Mouse (Mus musculus): ENCODE data around the gene Fam83g. TPM values are rescaled to one million over a fixed set of nuclear protein-coding genes. Genes with fewer than 3 reads are reported as not detected.
A peak's percentile ranks its signal among the peaks of the same experiment; 100 is the strongest.

Gene Fam83g
- polyA plus RNA-seq, 1 experiment from 2014 or later, result 0.68 TPM

GRCm38 (mm10) chr11:61714346-61715117 lies 30.6 kb downstream of the Fam83g start:
- Histone ChIP-seq H3K9me3 (no peaks in the 10 kb centered on the region), H3K27me3 (ENCODE audit: insufficient read depth, poor library complexity, severe bottlenecking) (no peaks in the 10 kb centered on the region), H3K4me1 (replicated peaks) (peaks cover 17% of the 10 kb centered on the region), H3K4me3 (no peak overlapping the region), H3K27ac (no peak overlapping the region), H3K36me3 (no peaks in the 10 kb centered on the region)
- peak; percentile 71 for DNase-seq (ENCODE audit: low spot score)
- WGBS, result 45% methylated on average over 11 of the region's 11 CpGs

DNA sequence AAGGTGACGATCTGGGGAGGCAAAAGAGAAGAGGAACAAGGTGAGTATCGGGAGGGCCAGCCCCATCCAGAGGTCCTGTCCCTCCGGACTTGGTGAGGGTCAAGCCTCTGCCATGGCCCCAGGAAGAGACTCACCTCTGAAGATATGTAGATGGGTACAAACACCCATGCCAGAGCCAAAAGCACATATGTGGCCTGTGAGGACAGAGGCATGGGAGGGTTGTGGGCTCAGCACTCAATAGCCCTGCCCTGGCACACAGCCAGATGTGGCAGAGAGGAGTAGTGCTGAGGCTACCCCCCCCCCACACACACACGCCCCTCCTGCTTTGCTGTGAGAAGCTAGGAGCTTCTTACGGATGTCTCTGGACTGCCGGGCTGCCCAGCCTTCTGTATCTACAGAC lies 31.2 kb downstream of the Fam83g start:
- Histone ChIP-seq H3K27ac (no peak overlapping the region), H3K36me3 (no peaks in the 10 kb centered on the region), H3K27me3 (ENCODE audit: insufficient read depth, poor library complexity, severe bottlenecking) (no peaks in the 10 kb centered on the region), H3K4me3 (no peak overlapping the region), H3K4me1 (replicated peaks) (peaks cover 18% of the 10 kb centered on the region), H3K9me3 (no peaks in the 10 kb centered on the region)
- no peak for DNase-seq (ENCODE audit: low spot score)
- WGBS, result 74% methylated on average over 6 of the region's 6 CpGs

DNA sequence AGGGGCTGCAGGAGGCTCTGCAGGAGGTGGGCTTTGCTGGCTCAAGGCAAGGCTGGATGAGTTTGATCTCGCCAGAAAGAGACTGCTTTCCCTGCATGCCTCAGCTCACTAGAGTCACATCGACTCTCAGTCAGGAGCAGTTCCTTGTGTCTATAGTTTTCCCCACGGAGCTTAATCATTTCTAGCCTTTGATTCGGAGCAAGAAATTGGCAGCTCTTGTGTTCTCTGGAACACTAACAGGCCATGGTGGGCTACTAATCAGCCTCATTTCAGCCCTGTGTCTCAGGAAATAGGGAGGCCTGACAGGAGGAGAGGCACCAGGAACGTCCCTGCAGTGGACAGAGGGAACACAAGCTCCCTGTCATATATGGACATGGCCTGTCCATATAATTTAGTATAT lies 34.1 kb downstream of the Fam83g start:
- DNase-seq (ENCODE audit: low spot score), result no peak
- H3K27ac ChIP-seq, result no peak overlapping the region
- H3K27me3 ChIP-seq (ENCODE audit: insufficient read depth, poor library complexity, severe bottlenecking), result no peaks in the 10 kb centered on the region
- H3K4me1 ChIP-seq (replicated peaks), result peaks cover 22% of the 10 kb centered on the region
- no peaks in the 10 kb centered on the region for H3K36me3 ChIP-seq
- WGBS, result 73% methylated on average over 5 of the region's 5 CpGs
- H3K4me3 ChIP-seq, result no peak overlapping the region
- no peaks in the 10 kb centered on the region for H3K9me3 ChIP-seq

- Histone ChIP-seq H3K9me3 (no peaks in the 10 kb centered on the region), H3K4me3 (no peak overlapping the region)
- WGBS, result 57% methylated on average over 3 of the region's 3 CpGs
Observed at GRCm38 (mm10) chr11:61719387-61719786, 35.5 kb downstream of the Fam83g start.

DNA sequence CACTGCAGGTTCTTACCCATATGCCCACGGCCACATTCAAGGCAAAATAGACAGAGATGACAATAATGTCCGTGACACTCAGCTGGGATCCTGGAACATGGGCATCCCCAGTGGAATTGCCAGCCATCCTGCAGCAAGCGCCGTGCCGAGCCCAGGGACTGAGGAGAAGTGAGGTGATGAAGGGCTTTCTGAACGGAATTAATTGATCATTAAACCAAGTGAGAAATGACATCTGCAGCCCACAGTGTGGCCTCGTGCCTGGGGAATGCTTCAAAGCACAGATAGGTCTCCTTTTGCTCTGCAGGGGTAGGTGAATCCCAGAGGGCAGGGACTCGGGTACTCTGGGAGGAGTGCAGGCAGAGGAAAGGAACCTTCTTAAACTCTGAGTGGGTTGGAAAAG lies 35.9 kb downstream of the Fam83g start:
- Histone ChIP-seq H3K36me3 (no peaks in the 10 kb centered on the region), H3K9me3 (no peaks in the 10 kb centered on the region), H3K4me3 (no peak overlapping the region), H3K27ac (no peak overlapping the region), H3K27me3 (ENCODE audit: insufficient read depth, poor library complexity, severe bottlenecking) (no peaks in the 10 kb centered on the region), H3K4me1 (replicated peaks) (0 out of 2 replicates have a peak, but pooled peaks cover 9% of the 10 kb centered on the region)
- DNase-seq (ENCODE audit: low spot score), result no peak
- 76% methylated on average over 8 of the region's 8 CpGs for WGBS

More at GRCm38 (mm10) chr11:61719387-61719786, 35.5 kb downstream of the Fam83g start:
- H3K27me3 ChIP-seq (ENCODE audit: insufficient read depth, poor library complexity, severe bottlenecking), result no peaks in the 10 kb centered on the region
- no peaks in the 10 kb centered on the region for H3K36me3 ChIP-seq
- peaks cover 11% of the 10 kb centered on the region for H3K4me1 ChIP-seq (replicated peaks)
- DNase-seq (ENCODE audit: low spot score), result no peak
- H3K27ac ChIP-seq, result no peak overlapping the region

GRCm38 (mm10) chr11:61720636-61721035 lies 36.7 kb downstream of the Fam83g start, which contains the start of gene Slc5a10:
Gene Slc5a10, minus strand, starts transcription at chr11:61720826.
- DNase-seq (ENCODE audit: low spot score), result no peak
- no peak within 1 kb of the TSS for H3K4me3 ChIP-seq
- H3K27ac ChIP-seq, result no peak within 1 kb of the TSS
- no peaks in the 10 kb centered on the region for H3K36me3 ChIP-seq
- 0 out of 2 replicates have a peak, but pooled peaks cover 9% of the 10 kb centered on the region for H3K4me1 ChIP-seq (replicated peaks)
- WGBS, result 87% methylated on average over 3 of the region's 3 CpGs
- no peaks in the 10 kb centered on the region for H3K9me3 ChIP-seq
- H3K27me3 ChIP-seq (ENCODE audit: insufficient read depth, poor library complexity, severe bottlenecking), result no peaks in the 10 kb centered on the region

- Histone ChIP-seq H3K9me3 (no peaks in the 10 kb centered on the region), H3K27me3 (ENCODE audit: insufficient read depth, poor library complexity, severe bottlenecking) (no peaks in the 10 kb centered on the region), H3K36me3 (peaks cover 10% of the 10 kb centered on the region), H3K4me1 (replicated peaks) (0 out of 2 replicates have a peak, but pooled peaks cover 9% of the 10 kb centered on the region), H3K27ac (no peak overlapping the region), H3K4me3 (no peak overlapping the region)
- 52% methylated on average over 5 of the region's 5 CpGs for WGBS
- DNase-seq (ENCODE audit: low spot score), result no peak
Observed at GRCm38 (mm10) chr11:61722077-61722476, 38.2 kb downstream of the Fam83g start.

DNA sequence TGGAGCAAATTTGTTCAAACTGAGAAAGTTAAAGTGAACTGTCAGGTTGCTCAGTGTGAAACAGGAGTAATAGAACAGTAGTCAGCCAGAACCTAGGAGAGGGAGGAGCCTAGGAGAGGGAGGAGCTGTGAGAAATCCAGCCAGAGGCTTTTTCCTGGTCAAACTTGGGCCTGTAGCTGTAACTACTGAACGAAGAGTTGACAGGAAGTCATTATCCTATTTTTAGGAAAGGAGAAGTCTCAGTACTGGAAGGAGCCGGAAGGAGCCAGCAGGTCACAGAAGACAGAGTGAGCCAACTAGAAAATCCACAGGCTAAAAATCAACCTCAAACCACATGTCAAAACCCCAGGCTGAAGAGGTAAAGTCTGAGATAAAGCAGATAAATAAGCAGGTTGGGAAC lies 44.1 kb downstream of the Fam83g start:
- no peaks in the 10 kb centered on the region for H3K27me3 ChIP-seq (ENCODE audit: insufficient read depth, poor library complexity, severe bottlenecking)
- no peaks in the 10 kb centered on the region for H3K9me3 ChIP-seq
- no peak overlapping the region for H3K4me3 ChIP-seq
- no peak overlapping the region for H3K27ac ChIP-seq
- peaks cover 68% of the 10 kb centered on the region for H3K36me3 ChIP-seq
- no peak for DNase-seq (ENCODE audit: low spot score)
- 88% methylated on average over 2 of the region's 2 CpGs for WGBS
- no peaks in the 10 kb centered on the region for H3K4me1 ChIP-seq (replicated peaks)

- WGBS, result 90% methylated on average over 7 of the region's 7 CpGs
- H3K27me3 ChIP-seq (ENCODE audit: insufficient read depth, poor library complexity, severe bottlenecking), result no peaks in the 10 kb centered on the region
- peaks cover 97% of the 10 kb centered on the region for H3K36me3 ChIP-seq
- DNase-seq (ENCODE audit: low spot score), result no peak
- no peak overlapping the region for H3K4me3 ChIP-seq
- no peak overlapping the region for H3K27ac ChIP-seq
- no peaks in the 10 kb centered on the region for H3K4me1 ChIP-seq (replicated peaks)
- H3K9me3 ChIP-seq, result no peaks in the 10 kb centered on the region
Observed at GRCm38 (mm10) chr11:61732672-61733071, 48.8 kb downstream of the Fam83g start.

- peaks cover 99% of the 10 kb centered on the region for H3K36me3 ChIP-seq
- WGBS, result 87% methylated on average over 1 of the region's 1 CpGs
- H3K9me3 ChIP-seq, result no peaks in the 10 kb centered on the region
- no peak overlapping the region for H3K27ac ChIP-seq
- no peak for DNase-seq (ENCODE audit: low spot score)
- no peaks in the 10 kb centered on the region for H3K27me3 ChIP-seq (ENCODE audit: insufficient read depth, poor library complexity, severe bottlenecking)
- no peaks in the 10 kb centered on the region for H3K4me1 ChIP-seq (replicated peaks)
- H3K4me3 ChIP-seq, result no peak overlapping the region
Observed at GRCm38 (mm10) chr11:61737290-61737689, 53.4 kb downstream of the Fam83g start.

- Histone ChIP-seq H3K4me3 (no peak overlapping the region), H3K9me3 (no peaks in the 10 kb centered on the region), H3K27ac (no peak overlapping the region), H3K27me3 (ENCODE audit: insufficient read depth, poor library complexity, severe bottlenecking) (no peaks in the 10 kb centered on the region), H3K36me3 (peaks cover 95% of the 10 kb centered on the region), H3K4me1 (replicated peaks) (peaks cover 5% of the 10 kb centered on the region; the same call in 1 of the 2 replicates)
- no peak for DNase-seq (ENCODE audit: low spot score)
- 95% methylated on average over 1 of the region's 1 CpGs for WGBS
Observed at GRCm38 (mm10) chr11:61740500-61740899, 56.6 kb downstream of the Fam83g start.

DNA sequence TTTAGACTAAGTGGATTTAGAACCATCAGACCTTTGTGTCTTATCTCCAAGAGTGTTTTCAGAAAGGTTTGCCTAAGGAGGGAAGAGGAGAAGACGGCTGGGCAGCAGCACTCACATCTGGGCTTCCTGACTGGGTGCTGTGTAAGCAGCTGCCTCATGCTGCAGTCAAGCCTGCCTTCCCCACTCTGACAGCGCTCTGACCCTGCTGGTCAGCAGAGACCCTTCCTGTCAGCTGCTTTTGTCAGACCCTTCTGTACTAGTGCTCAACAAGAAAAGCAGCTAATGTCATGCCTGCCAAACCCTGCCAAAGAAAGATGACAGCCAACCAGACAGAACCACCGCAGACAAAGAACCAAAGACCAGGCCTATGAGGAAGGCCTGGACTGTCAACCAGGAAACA lies 59.9 kb downstream of the Fam83g start:
- Histone ChIP-seq H3K27ac (no peak overlapping the region), H3K4me3 (no peak overlapping the region), H3K27me3 (ENCODE audit: insufficient read depth, poor library complexity, severe bottlenecking) (no peaks in the 10 kb centered on the region), H3K36me3 (peaks cover 94% of the 10 kb centered on the region), H3K9me3 (no peaks in the 10 kb centered on the region), H3K4me1 (replicated peaks) (peaks cover 5% of the 10 kb centered on the region; the same call in 1 of the 2 replicates)
- 61% methylated on average over 3 of the region's 3 CpGs for WGBS
- peak; percentile 43 for DNase-seq (ENCODE audit: low spot score)

GRCm38 (mm10) chr11:61744460-61744859 lies 60.6 kb downstream of the Fam83g start:
- DNase-seq (ENCODE audit: low spot score), result peak; percentile 19
- peaks cover 94% of the 10 kb centered on the region for H3K36me3 ChIP-seq

More at GRCm38 (mm10) chr11:61744460-61744859, 60.6 kb downstream of the Fam83g start:
- no peak overlapping the region for H3K27ac ChIP-seq
- H3K4me3 ChIP-seq, result no peak overlapping the region
- no peaks in the 10 kb centered on the region for H3K9me3 ChIP-seq
- 66% methylated on average over 3 of the region's 3 CpGs for WGBS
- peaks cover 5% of the 10 kb centered on the region; the same call in 1 of the 2 replicates for H3K4me1 ChIP-seq (replicated peaks)
- H3K27me3 ChIP-seq (ENCODE audit: insufficient read depth, poor library complexity, severe bottlenecking), result no peaks in the 10 kb centered on the region

Data from hindbrain, embryonic 10.5 days (tissue).